Mouse (Mus musculus) liver, embryonic 14.5 days (tissue): Measurements from ENCODE around the gene Lrrd1.

Experiments
- CTCF ChIP-seq: IDR thresholded peaks from 2 replicates; pipeline ENCODE4 v1.5.1; 2016; ENCODE audit warnings: antibody characterized with exemption, low read depth, control low read depth
- EP300 ChIP-seq: IDR thresholded peaks from 2 replicates; pipeline ENCODE4 v1.6.1; 2016; ENCODE audit warnings: antibody characterized with exemption, low read depth

DNA sequence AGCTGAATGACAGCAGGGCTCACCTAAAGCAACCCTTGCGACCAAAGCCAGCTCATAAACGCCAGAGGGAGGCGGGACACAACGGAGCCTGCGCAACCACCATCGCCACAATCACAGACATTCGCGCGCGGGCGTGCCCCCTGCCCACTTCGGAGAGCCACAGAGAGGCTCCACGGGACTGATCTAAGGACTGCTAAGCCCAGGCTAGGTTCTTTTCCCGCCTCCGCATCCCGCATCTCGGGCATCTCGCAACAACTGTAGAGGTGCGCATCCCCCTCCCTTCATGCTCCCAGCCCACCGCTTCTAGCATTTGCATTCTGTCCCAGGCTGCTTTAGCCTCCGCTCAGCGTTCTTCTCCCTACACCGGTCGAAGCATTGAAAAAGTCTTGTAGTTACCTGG is at the start of gene Lrrd1:
- TF ChIP-seq CTCF (no peak), EP300 (no peak)
